Mouse (Mus musculus): Measurements from ENCODE around the gene Crcp. TPM values are rescaled to one million over a fixed set of nuclear protein-coding genes. Genes with fewer than 3 reads are reported as not detected.

Crcp gene
- 13.7 and 13.9 TPM in 2 replicates for polyA plus RNA-seq (2012; rRNA removed)

GRCm38 (mm10) chr5:130029142-130029897 lies at the start of gene Crcp, which contains the start of gene Asl:
Crcp (plus strand) TSS chr5:130029290.
Asl (minus strand) TSS chr5:130029247.

DNA sequence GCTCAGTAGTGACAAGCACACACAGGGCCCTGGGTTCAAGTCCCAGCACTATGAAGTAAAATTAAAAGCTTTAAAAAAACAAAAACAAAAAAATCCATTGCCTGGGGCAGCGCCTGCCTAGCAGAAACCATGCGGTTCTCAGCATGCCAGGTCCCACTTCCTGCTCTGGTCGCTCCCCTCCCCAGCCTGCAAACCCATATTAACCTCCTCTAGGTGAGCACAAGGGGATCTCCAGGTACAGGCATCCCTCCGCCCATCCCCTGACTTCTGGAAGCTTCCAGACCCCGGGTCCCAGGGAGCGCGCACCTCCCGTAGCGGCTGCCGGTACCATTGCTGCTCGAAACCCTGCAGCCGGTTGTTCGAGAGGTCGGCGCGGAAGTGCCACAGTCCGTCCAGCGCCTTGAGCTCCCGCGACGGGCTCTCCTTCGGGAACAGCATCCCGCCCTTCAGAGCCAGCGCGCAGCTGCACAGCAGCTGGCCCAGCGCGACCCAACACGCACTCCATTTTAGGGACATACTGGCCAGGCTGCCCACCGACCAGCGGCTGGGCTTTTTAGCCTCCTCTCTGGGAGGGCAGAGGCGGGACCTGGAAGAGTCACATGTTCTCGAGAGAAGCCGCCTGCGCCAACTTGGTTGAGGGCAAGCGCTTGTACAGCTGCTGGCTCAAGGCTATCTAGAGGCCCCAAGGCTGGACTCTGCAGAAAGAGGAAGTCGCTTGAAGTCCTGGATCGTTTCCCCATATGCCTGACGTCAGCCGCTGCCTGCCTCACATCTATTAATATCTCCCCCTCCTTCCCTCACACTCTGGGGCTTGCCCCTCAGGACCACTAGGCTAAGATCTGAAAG lies 26.6 kb upstream of the Crcp start, which contains the start of gene Gusb:
TSS of gene Gusb (minus strand) at position 749 of the 846 bp plus-strand sequence.

GRCm38 (mm10) chr5:130073026-130073425 lies 43.9 kb downstream of the Crcp start, which contains the start of gene Tpst1:
Tpst1 (plus strand) TSS chr5:130073326.

Other genes with a start within 250 kb of the Crcp start
- 28.9 and 31.9 TPM in 2 replicates for gene Psph, start 241.8 kb upstream of the Crcp start, polyA plus RNA-seq (2012; rRNA removed)
- 8.7 and 9.7 TPM in 2 replicates for gene Sumf2, start 182.3 kb upstream of the Crcp start, polyA plus RNA-seq (2012; rRNA removed)
- 756 and 757 TPM in 2 replicates for gene Chchd2, start 141.8 kb upstream of the Crcp start, polyA plus RNA-seq (2012; rRNA removed)
- gene Zbed5, start 133.6 kb upstream of the Crcp start, polyA plus RNA-seq (2012; rRNA removed): 2.2 and 2.3 TPM in 2 replicates
- 0.03 and 0.06 TPM in 2 replicates for gene Phkg1, start 130.7 kb upstream of the Crcp start, polyA plus RNA-seq (2012; rRNA removed)
- gene Nupr1l, start 120.8 kb upstream of the Crcp start, polyA plus RNA-seq (2012; rRNA removed): 0.84 and 0.87 TPM in 2 replicates
- 16.9 and 17.0 TPM in 2 replicates for gene Vkorc1l1, start 87.3 kb upstream of the Crcp start, polyA plus RNA-seq (2012; rRNA removed)
- 16.6 and 17.4 TPM in 2 replicates for gene Gusb, start 26.2 kb upstream of the Crcp start, polyA plus RNA-seq (2012; rRNA removed)
- gene Asl, start within 50 bp of the Crcp start, polyA plus RNA-seq (2012; rRNA removed): 103 and 107 TPM in 2 replicates
- gene Tpst1, start 44.0 kb downstream of the Crcp start, polyA plus RNA-seq (2012; rRNA removed): 12.0 and 12.4 TPM in 2 replicates
- 3.0 and 3.6 TPM in 2 replicates for gene Kctd7, start 115.6 kb downstream of the Crcp start, polyA plus RNA-seq (2012; rRNA removed)
- 11.8 and 13.4 TPM in 2 replicates for gene Rabgef1, start 142.5 kb downstream of the Crcp start, polyA plus RNA-seq (2012; rRNA removed)
- gene Tmem248, start 187.8 kb downstream of the Crcp start, polyA plus RNA-seq (2012; rRNA removed): 14.3 and 16.6 TPM in 2 replicates
- gene Sbds, start 226.2 kb downstream of the Crcp start, polyA plus RNA-seq (2012; rRNA removed): 33.5 and 35.2 TPM in 2 replicates
- gene Tyw1, start 226.3 kb downstream of the Crcp start, polyA plus RNA-seq (2012; rRNA removed): 5.5 and 6.3 TPM in 2 replicates

Data from liver, embryonic 18 days (tissue).